Mouse (Mus musculus) heart, embryonic 13.5 days (tissue): Measurements from ENCODE around the gene Nsun4. TPM values are rescaled to one million over a fixed set of nuclear protein-coding genes. Genes with fewer than 3 reads are reported as not detected.

Experiments used
- polyA plus RNA-seq: library from polyadenylated mRNA; unstranded; fragments of >200 nt; fragmentation: Nextera tagmentation; extraction: Ambion mirVana; gene quantifications from 2 replicates; pipeline ENCODE4 v1.2.1, GENCODE M21; 2015

Nsun4 gene
- polyA plus RNA-seq, 1 experiment from 2014 or later = 25.3 TPM

Other genes with a start within 250 kb of the Nsun4 start
- 6.4 and 7.6 TPM in 2 replicates for gene Mob3c, start 225.8 kb downstream of the Nsun4 start, polyA plus RNA-seq
- gene Mknk1, start 214.7 kb downstream of the Nsun4 start, polyA plus RNA-seq = 18.2 and 18.6 TPM in 2 replicates
- gene Kncn, start 169.5 kb downstream of the Nsun4 start, polyA plus RNA-seq = not detected in 2 replicates
- not detected in 2 replicates for gene 6430628N08Rik, start 163.2 kb downstream of the Nsun4 start, polyA plus RNA-seq
- gene Dmbx1, start 114.0 kb downstream of the Nsun4 start, polyA plus RNA-seq = 0.05 TPM in 1 of 2 replicates, not detected in the other
- gene Faah, start 36.0 kb downstream of the Nsun4 start, polyA plus RNA-seq = 1.9 and 2.1 TPM in 2 replicates
- gene Uqcrh, start 21.2 kb upstream of the Nsun4 start, polyA plus RNA-seq = 925 and 1,094 TPM in 2 replicates
- 49.5 and 52.2 TPM in 2 replicates for gene Lrrc41, start 21.4 kb upstream of the Nsun4 start, polyA plus RNA-seq
- 20.9 and 21.5 TPM in 2 replicates for gene Rad54l, start 69.8 kb upstream of the Nsun4 start, polyA plus RNA-seq
- gene Pomgnt1, start 70.0 kb upstream of the Nsun4 start, polyA plus RNA-seq = 56.9 and 61.5 TPM in 2 replicates
- gene Lurap1, start 97.5 kb upstream of the Nsun4 start, polyA plus RNA-seq = 1.8 and 2.1 TPM in 2 replicates
- 0.22 and 0.45 TPM in 2 replicates for gene Tspan1, start 113.7 kb upstream of the Nsun4 start, polyA plus RNA-seq
- not detected in 2 replicates for gene 1700042G07Rik, start 119.5 kb upstream of the Nsun4 start, polyA plus RNA-seq
- not detected in 2 replicates for gene Gm49337, start 119.5 kb upstream of the Nsun4 start, polyA plus RNA-seq
- 12.1 and 14.0 TPM in 2 replicates for gene Pik3r3, start 167.7 kb upstream of the Nsun4 start, polyA plus RNA-seq